Mouse (Mus musculus): ENCODE measurements around the gene Tacc2.
"Not testable (repeated sequence)": the region's sequence is repeated elsewhere in the genome, so short reads cannot be mapped to it uniquely, and the experiment has no call there.

Tacc2 gene

DNA sequence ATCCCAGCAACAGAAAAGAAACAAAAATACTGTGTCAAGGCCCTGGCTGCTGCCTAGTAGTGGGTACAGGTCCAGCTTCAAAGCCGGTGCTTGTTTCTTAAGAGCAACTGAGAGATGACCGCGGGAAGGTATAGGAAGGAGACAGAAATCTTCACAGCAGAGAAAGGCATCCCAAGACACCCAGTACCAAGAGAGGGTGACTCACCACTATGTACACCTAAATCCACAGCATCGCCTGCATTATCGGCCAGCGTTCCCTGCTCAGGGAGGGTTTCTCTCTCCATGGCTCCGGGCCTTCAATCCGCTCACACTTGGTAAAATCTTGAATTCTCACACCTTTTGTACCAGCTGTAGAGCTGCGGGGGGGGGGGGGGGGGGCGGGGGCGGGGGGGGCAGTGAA lies 4.4 kb upstream of the Tacc2 start, which contains the start of gene Nsmce4a:
Gene Nsmce4a (minus strand): TSS at position 298 of the 400 bp plus-strand sequence.
- no peak for DNase-seq (ENCODE audit: low read depth)

- no peak for DNase-seq (ENCODE audit: low read depth)
Observed at GRCm38 (mm10) chr7:130573746-130574145, 3.5 kb upstream of the Tacc2 start.

DNA sequence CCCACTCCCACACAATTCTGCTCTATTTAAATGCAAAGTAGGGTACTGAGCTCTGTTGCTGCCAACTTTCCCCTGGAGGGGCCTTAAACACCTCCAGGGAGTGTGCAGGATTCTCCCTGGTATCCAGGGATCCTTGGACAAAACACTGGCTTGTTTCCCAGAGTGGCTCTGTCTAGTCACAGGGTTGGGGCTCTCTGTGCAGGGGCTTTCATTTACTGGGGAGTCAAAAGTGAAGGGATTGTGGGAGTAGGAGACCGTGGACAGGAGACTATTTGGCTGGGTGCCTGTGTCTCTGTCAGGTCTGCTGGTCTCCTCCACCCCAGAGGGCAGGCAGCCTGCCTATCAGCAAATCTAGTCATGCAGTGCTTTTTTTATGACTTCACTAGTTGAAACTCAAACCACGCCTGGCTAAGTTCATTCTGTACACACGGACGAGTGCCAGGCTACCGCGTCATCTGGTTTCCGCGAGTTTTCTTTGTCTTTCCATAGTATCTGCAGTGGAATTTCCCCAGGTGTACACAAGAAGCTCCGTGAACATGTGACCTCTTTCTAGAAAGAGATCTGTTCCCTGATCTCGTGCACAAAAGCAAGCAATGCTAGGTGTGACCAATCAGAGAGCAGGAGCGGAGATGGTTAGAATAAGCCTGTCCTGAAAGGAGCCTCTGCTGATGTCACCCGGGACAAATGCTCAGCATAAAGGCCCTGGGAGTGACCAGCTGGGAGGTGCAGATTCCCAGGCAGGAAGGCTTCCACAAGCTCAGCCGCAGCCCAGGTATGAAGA lies 2.8 kb upstream of the Tacc2 start:
- no peak for DNase-seq (ENCODE audit: low read depth)

DNA sequence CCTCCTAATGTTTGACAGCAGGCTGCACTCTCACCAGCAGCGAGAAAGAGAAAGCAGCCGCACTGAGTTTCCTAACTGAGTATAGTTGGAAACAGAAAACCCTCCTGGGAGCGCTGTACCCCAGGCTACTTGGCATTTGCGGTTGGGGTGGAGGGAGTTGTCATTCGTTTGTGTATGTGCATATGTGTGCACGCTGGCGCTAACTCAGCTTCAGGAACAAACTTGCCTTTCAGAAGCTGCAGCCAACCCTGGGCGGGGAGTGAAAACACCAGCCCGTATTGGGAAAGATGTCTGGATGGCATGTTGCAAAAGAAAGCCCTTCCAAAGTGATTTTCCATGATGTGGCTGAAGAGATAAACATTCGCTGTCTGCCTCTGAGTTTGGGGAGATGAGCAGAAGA lies 257 bp upstream of the Tacc2 start:
- DNase-seq (ENCODE audit: low read depth) = no peak

DNA sequence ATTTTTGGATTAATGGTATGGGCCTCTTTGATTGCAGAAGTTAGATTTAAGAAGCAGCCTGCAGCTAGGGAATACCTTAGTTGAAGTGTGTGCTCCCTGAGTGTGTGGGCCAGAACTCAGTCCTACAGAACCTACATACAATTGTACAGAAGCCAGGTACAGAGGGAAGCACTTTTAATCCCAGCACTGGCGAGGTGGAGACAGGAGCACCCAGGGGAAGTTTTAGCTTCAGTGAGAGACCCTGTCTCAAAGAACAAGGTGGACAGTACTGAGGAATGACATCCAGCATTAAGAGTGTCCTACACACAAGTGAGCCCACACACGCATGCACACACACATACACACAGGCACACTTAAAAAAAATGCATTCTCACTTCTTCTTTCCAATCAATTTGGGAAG lies 828 bp downstream of the Tacc2 start:
- DNase-seq (ENCODE audit: low read depth) = no peak

DNA sequence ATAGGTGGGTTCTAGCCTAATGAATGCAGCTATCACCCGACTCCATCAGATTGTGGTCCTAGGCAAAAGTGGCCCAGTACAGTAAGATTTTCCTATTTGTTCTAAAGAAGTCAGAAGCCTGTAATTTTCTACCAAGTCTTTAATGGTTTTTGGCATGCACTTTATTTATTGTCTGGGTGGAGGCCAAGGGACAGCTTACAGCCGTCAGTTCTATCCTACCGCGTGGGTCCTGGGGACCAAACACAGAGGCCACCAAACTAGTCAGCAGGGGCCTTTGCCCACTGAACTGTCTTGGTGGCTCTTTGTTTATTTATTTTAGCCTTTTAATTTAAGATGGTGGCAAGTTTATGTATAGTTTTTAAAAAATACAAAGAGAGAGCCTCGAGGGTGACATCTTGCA lies 1.4 kb downstream of the Tacc2 start:
- no peak for DNase-seq (ENCODE audit: low read depth)

GRCm38 (mm10) chr7:130586521-130587072 lies 9.4 kb downstream of the Tacc2 start:
- DNase-seq (ENCODE audit: low read depth) = no peak

GRCm38 (mm10) chr7:130590081-130590828 lies 13.0 kb downstream of the Tacc2 start:
- DNase-seq (ENCODE audit: low read depth) = no peak

- no peak for DNase-seq (ENCODE audit: low read depth)
Observed at GRCm38 (mm10) chr7:130590845-130591437, 13.7 kb downstream of the Tacc2 start.

GRCm38 (mm10) chr7:130592975-130593374 lies 15.7 kb downstream of the Tacc2 start:
- DNase-seq (ENCODE audit: low read depth) = not testable (repeated sequence)

DNA sequence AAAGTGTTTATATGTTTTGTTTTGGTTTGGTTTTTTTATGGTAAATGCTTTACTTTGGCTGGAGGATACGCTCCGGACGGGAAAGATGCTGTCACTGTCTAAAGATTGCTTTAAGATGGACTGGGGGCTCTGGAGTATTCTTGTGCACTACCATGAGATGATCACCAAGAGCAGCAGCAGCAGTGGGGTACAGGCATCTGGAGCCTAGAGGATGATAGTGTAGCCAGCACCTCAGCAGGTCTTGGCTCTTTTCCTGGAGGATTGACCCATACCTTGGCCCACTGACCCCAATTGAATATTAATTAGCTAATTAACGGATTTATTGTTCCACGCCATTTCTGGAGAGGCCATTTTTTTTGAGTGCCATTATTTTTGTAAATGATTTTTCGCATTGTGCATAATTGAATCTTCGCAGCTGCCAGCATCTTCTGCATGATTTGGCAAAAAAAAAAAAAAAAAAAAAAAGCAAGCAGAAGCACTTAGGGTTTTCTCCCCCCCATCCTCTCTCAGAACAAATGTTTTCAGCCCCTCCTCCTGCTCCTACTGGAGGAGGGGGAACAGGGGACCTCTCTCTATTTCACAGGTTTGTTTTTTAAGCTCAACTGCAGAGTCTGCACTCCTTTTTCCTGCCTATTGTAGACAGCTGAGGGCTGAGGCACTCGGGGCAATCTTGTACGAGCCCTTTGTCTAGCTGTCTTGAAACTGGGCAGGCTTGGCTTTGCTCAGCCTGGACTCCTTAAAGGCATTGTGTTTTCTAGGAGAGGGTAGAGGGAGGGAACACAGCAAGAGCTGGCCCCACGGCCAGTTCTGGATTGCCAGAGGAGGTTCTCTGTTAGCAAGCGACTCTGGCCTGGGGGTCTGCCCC lies 16.4 kb downstream of the Tacc2 start:
- DNase-seq (ENCODE audit: low read depth) = not testable (repeated sequence)

- DNase-seq (ENCODE audit: low read depth) = not testable (repeated sequence)
Observed at GRCm38 (mm10) chr7:130596079-130596855, 19.0 kb downstream of the Tacc2 start.

- DNase-seq (ENCODE audit: low read depth) = no peak
Observed at GRCm38 (mm10) chr7:130597546-130597945, 20.3 kb downstream of the Tacc2 start.

DNA sequence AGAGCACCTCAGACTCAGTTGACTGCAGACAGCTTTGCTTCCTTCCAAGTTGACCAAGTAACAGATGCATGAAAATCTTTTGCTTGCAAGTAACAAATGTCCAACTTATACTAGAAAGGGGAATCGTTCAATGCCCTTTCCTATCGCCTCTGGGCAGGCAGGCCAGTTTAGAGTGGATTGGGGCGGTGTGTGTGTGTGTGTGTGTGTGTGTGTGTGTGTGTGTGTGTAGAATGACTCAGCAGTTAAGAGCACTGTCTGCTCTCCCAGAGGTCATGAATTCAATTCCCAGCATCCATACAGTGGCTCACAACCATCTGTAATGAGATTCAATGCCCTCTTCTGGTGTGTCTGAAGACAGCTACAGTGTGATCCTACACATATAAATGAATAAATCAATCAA lies 22.8 kb downstream of the Tacc2 start:
- no peak for DNase-seq (ENCODE audit: low read depth)

DNA sequence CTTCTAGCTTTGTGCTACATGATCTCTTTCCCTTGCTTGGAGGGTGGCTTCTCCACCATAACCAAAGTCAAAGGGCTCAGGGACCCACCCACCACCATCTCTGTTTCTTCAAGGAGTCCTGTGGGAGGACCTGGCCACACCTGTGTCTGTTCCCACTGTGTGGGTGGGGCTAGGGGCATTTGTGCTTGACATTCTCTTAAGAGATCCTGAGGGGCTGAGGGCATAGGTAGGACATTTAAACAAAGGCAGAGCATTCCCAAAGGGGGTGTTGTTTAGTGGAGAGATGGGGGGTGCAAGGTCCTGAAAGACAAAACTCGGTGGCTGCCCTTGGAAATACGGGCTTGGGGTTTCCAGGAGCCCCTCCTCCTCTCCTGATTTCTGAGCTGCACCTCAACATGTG lies 23.3 kb downstream of the Tacc2 start:
- no peak for DNase-seq (ENCODE audit: low read depth)

DNA sequence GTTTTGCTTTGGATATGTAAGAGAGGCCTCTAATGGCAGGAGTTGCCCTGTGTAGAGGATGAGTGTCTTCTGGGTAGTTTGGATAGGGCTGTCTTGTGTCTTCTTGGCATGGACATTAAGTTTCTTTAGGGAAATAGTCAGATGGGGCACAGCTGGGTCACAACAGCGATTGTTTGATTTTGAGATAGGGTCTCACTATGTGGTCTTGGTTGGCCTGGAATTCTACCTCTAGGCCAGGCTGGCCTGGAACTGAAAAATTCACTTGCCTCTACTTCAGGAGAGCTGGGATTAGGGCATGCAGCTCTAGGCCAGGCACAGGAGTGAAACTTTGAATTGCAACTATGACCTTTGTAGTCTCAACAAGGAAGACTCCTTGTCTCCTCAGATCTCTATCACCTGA lies 25.6 kb downstream of the Tacc2 start:
- no peak for DNase-seq (ENCODE audit: low read depth)

GRCm38 (mm10) chr7:130603556-130603955 lies 26.3 kb downstream of the Tacc2 start:
- no peak for DNase-seq (ENCODE audit: low read depth)

- no peak for DNase-seq (ENCODE audit: low read depth)
Observed at GRCm38 (mm10) chr7:130604390-130604789, 27.2 kb downstream of the Tacc2 start.

- DNase-seq (ENCODE audit: low read depth) = no peak
Observed at GRCm38 (mm10) chr7:130605111-130605510, 27.9 kb downstream of the Tacc2 start.

DNA sequence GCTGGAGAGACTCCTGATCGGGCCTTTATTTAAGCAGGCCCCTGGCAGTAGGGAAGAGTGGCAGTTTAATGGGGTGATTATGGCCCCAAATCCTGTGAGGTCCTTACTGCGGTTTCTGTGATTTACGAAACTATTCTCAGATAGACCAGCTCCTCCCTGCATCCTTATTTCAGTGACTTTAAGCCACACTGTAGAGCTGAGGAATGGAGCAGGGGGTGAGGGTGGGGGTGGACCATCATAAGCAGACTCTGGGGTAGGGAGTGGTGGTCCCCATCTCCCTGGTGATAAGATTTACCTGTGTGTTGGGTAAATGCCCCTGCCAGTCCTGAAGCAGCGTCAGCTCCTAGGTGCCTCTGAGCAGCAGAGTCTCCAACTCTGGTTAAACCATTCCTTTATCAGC lies 29.7 kb downstream of the Tacc2 start:
- no peak for DNase-seq (ENCODE audit: low read depth)

- no peak for DNase-seq (ENCODE audit: low read depth)
Observed at GRCm38 (mm10) chr7:130613973-130614372, 36.7 kb downstream of the Tacc2 start.

All from c-Kit-positive CD71-positive TER-119-negative erythroid progenitor cells, embryonic 14.5 days (primary cell).